Mouse (Mus musculus): ENCODE results near the gene 6430628N08Rik. TPM values are rescaled to one million over a fixed set of nuclear protein-coding genes. Genes with fewer than 3 reads are reported as not detected.
A peak's percentile ranks its signal among the peaks of the same experiment; 100 is the strongest.

The 6430628N08Rik gene
- polyA plus RNA-seq (2014; fragmentation: Nextera tagmentation; extraction: Ambion mirVana) = not detected in 2 replicates

DNA sequence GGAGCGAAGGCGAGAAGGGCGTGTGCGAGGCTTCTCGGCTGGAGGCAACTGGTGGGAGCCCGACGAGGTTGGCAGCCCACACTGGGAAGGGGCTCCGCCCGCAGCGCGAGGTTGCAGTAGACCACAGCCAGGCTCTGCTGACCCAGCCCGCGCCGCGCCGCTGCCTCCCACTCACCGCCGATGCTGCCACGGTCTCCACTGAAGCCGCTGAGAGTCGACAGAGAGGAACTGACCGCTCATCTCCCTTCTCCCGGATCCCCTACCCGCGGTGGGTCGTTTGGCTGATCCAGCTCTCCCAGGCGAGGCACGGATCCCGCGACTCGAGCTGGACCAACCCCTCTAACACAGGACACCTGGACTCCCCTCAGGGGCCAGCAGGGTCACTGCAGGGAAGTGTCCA is at the start of gene 6430628N08Rik:
Gene 6430628N08Rik (plus strand): TSS at position 113 of the 400 bp plus-strand sequence.
- Histone ChIP-seq H3K9me3 (replicated peaks; ENCODE audit: control insufficient read depth, low read length) (no peaks in the 10 kb centered on the region), H3K36me3 (replicated peaks; ENCODE audit: control insufficient read depth, insufficient read depth, low read depth, low read length) (no peaks in the 10 kb centered on the region), H3K27me3 (ENCODE audit: control insufficient read depth, insufficient read depth, low read length) (peaks cover 17% of the 10 kb centered on the region), H3K27ac (replicated peaks; ENCODE audit: low read depth, low read length) (no peak within 1 kb of the TSS), H3K4me1 (ENCODE audit: control insufficient read depth, insufficient read depth, low read length) (peaks cover 3% of the 10 kb centered on the region; the same call in 1 of the 2 replicates), H3K9ac (replicated peaks; ENCODE audit: low read length) (no peak within 1 kb of the TSS), H3K4me2 (ENCODE audit: low read depth, low read length) (peak within 1 kb of the TSS; percentile 34), H3K4me3 (ENCODE audit: low read depth, low read length) (peak within 1 kb of the TSS; percentile 5; the same call in 1 of the 2 replicates)
- ATAC-seq (replicated peaks; ENCODE audit: insufficient number of reproducible peaks, low FRiP score, low TSS enrichment, low read depth) (no peak), DNase-seq (ENCODE audit: low spot score) (no peak)
- under 1% methylated on average over 31 of the region's 31 CpGs for WGBS

DNA sequence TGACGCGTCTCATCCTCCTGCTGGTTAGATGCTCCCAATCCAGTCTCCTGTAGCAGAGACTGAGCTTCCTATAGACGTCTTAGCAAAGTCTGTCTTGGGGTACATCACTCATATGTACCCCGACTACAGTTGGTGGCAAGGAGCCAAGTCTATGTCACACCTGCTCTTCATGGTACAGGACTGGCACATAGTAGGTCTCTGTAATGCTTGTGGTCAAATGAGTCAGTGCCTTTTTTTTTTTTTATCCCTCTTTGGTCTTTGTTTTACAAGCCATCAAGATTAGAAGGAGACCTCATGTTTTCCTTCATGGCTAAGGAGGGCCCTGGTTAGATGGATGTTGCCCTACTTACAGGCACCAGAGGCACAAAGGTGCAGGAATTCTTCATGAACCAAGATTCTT is 49.6 kb upstream of the 6430628N08Rik start:
- Histone ChIP-seq H3K4me1 (ENCODE audit: control insufficient read depth, insufficient read depth, low read length) (no peaks in the 10 kb centered on the region), H3K4me3 (ENCODE audit: low read depth, low read length) (no peak overlapping the region), H3K9me3 (replicated peaks; ENCODE audit: control insufficient read depth, low read length) (no peaks in the 10 kb centered on the region), H3K36me3 (replicated peaks; ENCODE audit: control insufficient read depth, insufficient read depth, low read depth, low read length) (no peaks in the 10 kb centered on the region), H3K9ac (replicated peaks; ENCODE audit: low read length) (no peak overlapping the region), H3K27me3 (ENCODE audit: control insufficient read depth, insufficient read depth, low read length) (no peaks in the 10 kb centered on the region), H3K27ac (replicated peaks; ENCODE audit: low read depth, low read length) (no peak overlapping the region), H3K4me2 (ENCODE audit: low read depth, low read length) (no peak overlapping the region)
- 91% methylated on average over 4 of the region's 4 CpGs for WGBS
- DNase-seq (ENCODE audit: low spot score) (no peak), ATAC-seq (replicated peaks; ENCODE audit: insufficient number of reproducible peaks, low FRiP score, low TSS enrichment, low read depth) (no peak)

DNA sequence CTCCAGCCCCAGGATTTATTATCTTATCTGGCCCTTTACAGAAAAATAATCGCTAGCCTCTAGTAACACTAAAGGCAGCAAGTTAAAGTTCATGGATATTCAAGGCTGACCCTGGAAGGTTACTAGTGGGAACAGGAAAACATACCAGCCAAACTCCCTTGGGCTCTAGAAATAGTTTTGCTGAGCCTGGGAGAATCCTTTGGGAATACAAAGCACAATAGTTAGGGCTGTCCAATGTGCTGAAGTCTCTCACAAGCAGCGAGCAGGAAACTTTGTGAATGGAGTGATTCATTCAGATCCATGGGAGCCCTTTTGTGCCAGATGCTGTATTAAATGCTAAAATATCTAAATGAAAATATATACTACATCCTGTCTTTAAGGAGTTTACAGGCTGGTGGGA is 43.8 kb upstream of the 6430628N08Rik start:
- no peak overlapping the region for H3K4me3 ChIP-seq (ENCODE audit: low read depth, low read length)
- no peaks in the 10 kb centered on the region for H3K4me1 ChIP-seq (ENCODE audit: control insufficient read depth, insufficient read depth, low read length)
- no peak for ATAC-seq (replicated peaks; ENCODE audit: insufficient number of reproducible peaks, low FRiP score, low TSS enrichment, low read depth)
- peak; percentile 25 for DNase-seq (ENCODE audit: low spot score)
- WGBS = 43% methylated on average over 2 of the region's 2 CpGs
- H3K4me2 ChIP-seq (ENCODE audit: low read depth, low read length) = no peak overlapping the region
- no peak overlapping the region for H3K27ac ChIP-seq (replicated peaks; ENCODE audit: low read depth, low read length)
- no peaks in the 10 kb centered on the region for H3K36me3 ChIP-seq (replicated peaks; ENCODE audit: control insufficient read depth, insufficient read depth, low read depth, low read length)
- H3K9me3 ChIP-seq (replicated peaks; ENCODE audit: control insufficient read depth, low read length) = no peaks in the 10 kb centered on the region
- H3K27me3 ChIP-seq (ENCODE audit: control insufficient read depth, insufficient read depth, low read length) = no peaks in the 10 kb centered on the region
- no peak overlapping the region for H3K9ac ChIP-seq (replicated peaks; ENCODE audit: low read length)

DNA sequence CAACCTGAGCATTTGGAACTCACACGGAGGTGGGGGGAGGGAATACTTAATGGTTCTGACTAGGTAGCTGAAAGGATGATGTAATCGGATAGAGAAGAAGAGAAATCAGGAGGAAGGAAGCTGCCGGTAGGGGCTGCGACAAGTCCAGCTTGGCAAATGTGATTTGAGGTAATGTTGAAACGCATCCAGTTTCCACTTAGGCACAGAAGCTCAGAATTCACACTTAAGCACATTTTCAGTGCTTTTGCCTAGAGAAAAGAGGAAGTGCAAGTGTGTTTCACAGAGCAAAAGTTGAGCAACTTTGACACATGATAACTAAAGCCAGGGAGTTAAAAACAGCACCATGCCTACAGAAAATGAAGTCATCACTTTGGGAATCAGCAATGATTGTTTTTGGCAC is 43.1 kb upstream of the 6430628N08Rik start:
- WGBS = 57% methylated on average over 5 of the region's 5 CpGs
- DNase-seq (ENCODE audit: low spot score) (no peak), ATAC-seq (replicated peaks; ENCODE audit: insufficient number of reproducible peaks, low FRiP score, low TSS enrichment, low read depth) (no peak)
- Histone ChIP-seq H3K4me3 (ENCODE audit: low read depth, low read length) (no peak overlapping the region), H3K36me3 (replicated peaks; ENCODE audit: control insufficient read depth, insufficient read depth, low read depth, low read length) (no peaks in the 10 kb centered on the region), H3K9me3 (replicated peaks; ENCODE audit: control insufficient read depth, low read length) (no peaks in the 10 kb centered on the region), H3K4me1 (ENCODE audit: control insufficient read depth, insufficient read depth, low read length) (no peaks in the 10 kb centered on the region), H3K27me3 (ENCODE audit: control insufficient read depth, insufficient read depth, low read length) (no peaks in the 10 kb centered on the region), H3K4me2 (ENCODE audit: low read depth, low read length) (no peak overlapping the region), H3K27ac (replicated peaks; ENCODE audit: low read depth, low read length) (no peak overlapping the region), H3K9ac (replicated peaks; ENCODE audit: low read length) (no peak overlapping the region)

DNA sequence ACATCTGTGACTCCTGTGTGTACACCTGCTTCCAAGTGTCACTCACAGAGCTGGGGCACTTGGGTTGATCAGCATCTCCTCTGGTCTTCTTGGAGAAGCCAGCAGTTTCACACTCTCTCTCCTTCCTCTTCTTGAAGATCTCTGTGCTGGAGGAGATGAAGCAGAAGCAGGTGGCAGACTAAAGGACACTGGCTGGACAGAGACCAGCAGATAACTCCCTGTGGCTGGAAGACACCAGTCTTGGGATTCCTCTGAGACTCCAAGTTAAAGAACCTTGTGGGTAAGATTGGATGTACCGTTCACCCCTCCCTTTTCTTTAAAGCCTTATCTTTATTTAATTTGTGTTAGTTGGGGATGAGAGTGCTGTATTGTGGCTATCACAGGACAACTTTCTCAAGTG is 42.4 kb upstream of the 6430628N08Rik start:
- DNase-seq (ENCODE audit: low spot score) = no peak
- Histone ChIP-seq H3K36me3 (replicated peaks; ENCODE audit: control insufficient read depth, insufficient read depth, low read depth, low read length) (no peaks in the 10 kb centered on the region), H3K9me3 (replicated peaks; ENCODE audit: control insufficient read depth, low read length) (no peaks in the 10 kb centered on the region), H3K9ac (replicated peaks; ENCODE audit: low read length) (no peak overlapping the region), H3K27me3 (ENCODE audit: control insufficient read depth, insufficient read depth, low read length) (no peaks in the 10 kb centered on the region), H3K4me1 (ENCODE audit: control insufficient read depth, insufficient read depth, low read length) (no peaks in the 10 kb centered on the region), H3K4me2 (ENCODE audit: low read depth, low read length) (no peak overlapping the region), H3K27ac (replicated peaks; ENCODE audit: low read depth, low read length) (no peak overlapping the region), H3K4me3 (ENCODE audit: low read depth, low read length) (no peak overlapping the region)
- no peak for ATAC-seq (replicated peaks; ENCODE audit: insufficient number of reproducible peaks, low FRiP score, low TSS enrichment, low read depth)
- 84% methylated on average over 1 of the region's 1 CpGs for WGBS

DNA sequence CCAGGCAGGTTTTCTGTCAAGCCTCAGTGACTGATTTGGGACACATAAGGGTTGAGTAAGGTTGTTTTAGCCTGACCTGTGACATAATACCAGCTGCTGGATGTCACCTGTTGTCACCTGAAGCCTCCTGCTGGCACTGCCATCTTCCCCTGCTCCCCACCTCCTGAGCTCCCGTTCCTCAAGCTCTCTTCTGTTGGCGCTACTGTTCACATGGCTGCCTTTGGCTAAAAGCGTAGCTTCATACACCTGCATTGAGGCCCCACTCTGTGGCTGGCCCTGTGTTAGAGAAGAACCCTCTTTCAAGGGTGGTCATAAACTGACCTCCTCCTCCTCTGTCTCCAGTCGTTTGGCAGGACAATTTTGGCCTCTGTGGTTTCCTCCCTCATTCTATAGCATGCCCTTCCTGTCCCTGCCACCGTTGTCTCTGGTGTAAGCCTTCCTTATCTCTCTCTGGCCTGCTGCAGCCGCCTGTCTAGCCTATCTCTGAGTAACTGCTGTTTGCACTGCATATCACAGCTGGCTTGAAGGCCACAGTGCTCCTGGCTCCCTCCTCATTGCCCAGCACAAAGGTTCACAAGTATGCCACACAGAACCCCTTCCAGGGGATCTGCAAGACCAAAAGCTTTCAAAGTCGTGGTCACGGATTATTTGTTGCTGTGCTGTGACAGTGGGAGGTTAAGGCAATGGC is 41.3 kb upstream of the 6430628N08Rik start:
- Histone ChIP-seq H3K27me3 (ENCODE audit: control insufficient read depth, insufficient read depth, low read length) (no peaks in the 10 kb centered on the region), H3K9me3 (replicated peaks; ENCODE audit: control insufficient read depth, low read length) (no peaks in the 10 kb centered on the region), H3K27ac (replicated peaks; ENCODE audit: low read depth, low read length) (no peak overlapping the region), H3K4me1 (ENCODE audit: control insufficient read depth, insufficient read depth, low read length) (no peaks in the 10 kb centered on the region), H3K4me3 (ENCODE audit: low read depth, low read length) (no peak overlapping the region), H3K9ac (replicated peaks; ENCODE audit: low read length) (no peak overlapping the region), H3K4me2 (ENCODE audit: low read depth, low read length) (no peak overlapping the region), H3K36me3 (replicated peaks; ENCODE audit: control insufficient read depth, insufficient read depth, low read depth, low read length) (no peaks in the 10 kb centered on the region)
- no peak for ATAC-seq (replicated peaks; ENCODE audit: insufficient number of reproducible peaks, low FRiP score, low TSS enrichment, low read depth)
- WGBS = 72% methylated on average over 8 of the region's 8 CpGs
- no peak for DNase-seq (ENCODE audit: low spot score)

DNA sequence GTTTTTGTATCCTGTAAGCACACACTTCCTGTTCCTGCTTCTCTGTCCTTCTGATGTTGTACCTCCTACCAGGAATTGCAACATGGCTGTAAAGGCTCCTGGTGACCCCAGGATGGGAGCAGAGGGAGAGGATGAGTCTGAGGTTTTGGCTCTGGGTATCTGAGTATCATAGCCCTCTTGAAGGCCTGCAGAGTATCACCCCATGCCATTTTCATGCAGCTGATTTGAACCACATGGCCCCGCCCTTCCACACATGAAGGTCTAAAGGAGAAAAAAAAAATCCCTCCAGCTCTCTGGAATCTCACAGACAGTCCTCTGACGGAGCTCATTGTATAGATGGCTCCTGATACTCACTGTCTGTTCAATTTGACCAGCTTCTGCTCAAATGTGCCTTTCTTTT is 40.4 kb upstream of the 6430628N08Rik start:
- DNase-seq (ENCODE audit: low spot score) (no peak), ATAC-seq (replicated peaks; ENCODE audit: insufficient number of reproducible peaks, low FRiP score, low TSS enrichment, low read depth) (no peak)
- 74% methylated on average over 2 of the region's 2 CpGs for WGBS
- Histone ChIP-seq H3K27me3 (ENCODE audit: control insufficient read depth, insufficient read depth, low read length) (no peaks in the 10 kb centered on the region), H3K27ac (replicated peaks; ENCODE audit: low read depth, low read length) (no peak overlapping the region), H3K4me2 (ENCODE audit: low read depth, low read length) (no peak overlapping the region), H3K4me3 (ENCODE audit: low read depth, low read length) (no peak overlapping the region), H3K9ac (replicated peaks; ENCODE audit: low read length) (no peak overlapping the region), H3K9me3 (replicated peaks; ENCODE audit: control insufficient read depth, low read length) (no peaks in the 10 kb centered on the region), H3K36me3 (replicated peaks; ENCODE audit: control insufficient read depth, insufficient read depth, low read depth, low read length) (no peaks in the 10 kb centered on the region), H3K4me1 (ENCODE audit: control insufficient read depth, insufficient read depth, low read length) (no peaks in the 10 kb centered on the region)

DNA sequence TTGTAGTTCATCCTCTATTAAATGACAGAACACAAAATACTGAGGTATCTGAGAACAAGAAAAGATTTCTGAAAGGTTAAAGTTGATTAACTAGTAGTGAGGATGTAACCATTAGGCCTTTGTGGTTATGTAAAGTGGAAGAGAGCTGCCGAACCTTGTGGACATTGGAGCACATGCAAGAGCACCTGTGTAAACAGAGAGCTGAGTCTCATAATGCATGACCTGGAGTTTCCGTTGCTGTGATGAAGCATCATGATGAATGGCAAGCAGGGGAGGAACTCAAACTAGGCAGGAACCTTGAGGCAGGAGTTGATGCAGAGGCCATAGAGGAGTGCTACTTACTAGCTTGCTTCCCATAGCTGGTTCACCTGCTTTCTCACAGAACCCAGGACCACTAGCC is 39.8 kb upstream of the 6430628N08Rik start:
- H3K36me3 ChIP-seq (replicated peaks; ENCODE audit: control insufficient read depth, insufficient read depth, low read depth, low read length) = no peaks in the 10 kb centered on the region

More for the DNA sequence above, 39.8 kb upstream of the 6430628N08Rik start:
- WGBS = 39% methylated on average over 2 of the region's 2 CpGs
- H3K4me3 ChIP-seq (ENCODE audit: low read depth, low read length) = no peak overlapping the region
- ATAC-seq (replicated peaks; ENCODE audit: insufficient number of reproducible peaks, low FRiP score, low TSS enrichment, low read depth) = no peak
- H3K4me2 ChIP-seq (ENCODE audit: low read depth, low read length) = no peak overlapping the region
- no peak overlapping the region for H3K27ac ChIP-seq (replicated peaks; ENCODE audit: low read depth, low read length)
- no peaks in the 10 kb centered on the region for H3K27me3 ChIP-seq (ENCODE audit: control insufficient read depth, insufficient read depth, low read length)
- no peak for DNase-seq (ENCODE audit: low spot score)
- no peak overlapping the region for H3K9ac ChIP-seq (replicated peaks; ENCODE audit: low read length)
- H3K9me3 ChIP-seq (replicated peaks; ENCODE audit: control insufficient read depth, low read length) = no peaks in the 10 kb centered on the region
- no peaks in the 10 kb centered on the region for H3K4me1 ChIP-seq (ENCODE audit: control insufficient read depth, insufficient read depth, low read length)
